Mouse (Mus musculus): ENCODE data around the gene Podn. TPM values are rescaled to one million over a fixed set of nuclear protein-coding genes. Genes with fewer than 3 reads are reported as not detected.

Podn gene
- polyA plus RNA-seq, 1 experiment from 2014 or later = 0.46 TPM

DNA sequence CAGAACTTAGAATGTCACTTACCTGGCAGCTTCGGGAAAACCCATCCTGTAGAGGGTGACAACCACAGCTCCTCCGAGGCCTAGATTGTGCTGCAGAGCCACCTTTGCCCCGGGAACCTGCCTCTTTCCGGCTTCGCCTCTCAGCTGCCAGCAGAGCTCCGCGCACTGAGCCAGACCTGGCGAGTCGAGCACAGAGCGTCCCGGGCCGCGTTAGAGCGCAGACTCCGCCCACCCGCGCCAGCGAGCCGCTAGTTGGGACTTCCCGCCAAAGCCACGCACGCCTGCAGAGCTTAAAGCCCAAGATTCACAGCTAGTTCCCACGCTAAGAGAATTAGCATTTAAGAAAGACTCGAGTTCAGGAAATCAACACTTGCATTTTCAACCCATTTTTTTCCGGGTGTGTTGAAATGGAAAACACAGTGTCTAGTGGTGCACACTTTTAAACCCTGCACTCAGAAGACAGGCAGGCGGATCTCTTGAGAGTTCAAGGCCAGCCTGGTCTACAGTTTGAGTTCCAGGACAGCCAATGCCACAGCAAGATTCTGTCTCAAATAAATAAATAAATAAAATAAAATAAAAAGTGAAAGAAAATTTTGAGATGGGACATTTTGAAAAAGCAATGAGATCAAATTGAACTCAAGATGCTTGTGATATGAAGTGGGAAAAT, 24.9 kb downstream of the Podn start:
- no peak overlapping the region for H3K27ac ChIP-seq (ENCODE audit: low read depth, low read length)
- peak; percentile 98 for ATAC-seq (ENCODE audit: low FRiP score, low TSS enrichment)
- H3K36me3 ChIP-seq (ENCODE audit: control insufficient read depth, insufficient read depth, low read length) = peaks cover 12% of the 10 kb centered on the region; the same call in 1 of the 2 replicates
- 2% methylated on average over 26 of the region's 26 CpGs for WGBS
- H3K9ac ChIP-seq (ENCODE audit: low read depth, low read length) = peak overlapping the region; percentile 68; the same call in 1 of the 2 replicates
- H3K4me3 ChIP-seq (ENCODE audit: low read length) = peak overlapping the region; percentile 53
- H3K4me1 ChIP-seq (ENCODE audit: control insufficient read depth, insufficient read depth, low read length) = peaks cover 7% of the 10 kb centered on the region
- H3K9me3 ChIP-seq (ENCODE audit: control insufficient read depth, low read length) = no peaks in the 10 kb centered on the region
- H3K4me2 ChIP-seq (replicated peaks; ENCODE audit: low read depth, low read length) = peak overlapping the region; percentile 75
- no peaks in the 10 kb centered on the region for H3K27me3 ChIP-seq (ENCODE audit: control insufficient read depth, insufficient read depth, low read length)

DNA sequence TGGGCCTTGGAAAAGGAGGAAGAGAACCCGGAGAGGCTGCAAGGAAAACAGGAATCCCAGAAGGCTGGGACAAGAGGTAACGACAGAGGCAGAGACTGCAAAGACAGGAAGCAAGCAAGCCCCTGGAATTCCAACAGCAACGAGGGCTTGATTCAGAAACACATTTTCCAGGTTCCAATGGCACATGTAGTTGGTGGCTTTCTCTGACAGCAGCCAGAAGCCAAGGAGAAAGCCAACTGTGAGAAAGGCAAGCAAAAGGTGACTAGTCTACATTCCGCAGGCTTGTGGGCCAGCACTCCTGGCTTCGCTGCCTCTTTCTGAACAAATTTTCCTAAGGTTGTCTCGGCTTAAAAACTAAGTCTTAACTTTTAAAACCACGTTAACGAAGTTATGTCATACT, 25.5 kb downstream of the Podn start:
- 9% methylated on average over 8 of the region's 8 CpGs for WGBS
- H3K36me3 ChIP-seq (ENCODE audit: control insufficient read depth, insufficient read depth, low read length) = peaks cover 14% of the 10 kb centered on the region; the same call in 1 of the 2 replicates
- H3K4me3 ChIP-seq (ENCODE audit: low read length) = peak overlapping the region; percentile 53
- peaks cover 7% of the 10 kb centered on the region for H3K4me1 ChIP-seq (ENCODE audit: control insufficient read depth, insufficient read depth, low read length)
- peak overlapping the region; percentile 75 for H3K4me2 ChIP-seq (replicated peaks; ENCODE audit: low read depth, low read length)
- peak overlapping the region; percentile 68 for H3K9ac ChIP-seq (ENCODE audit: low read depth, low read length)
- no peaks in the 10 kb centered on the region for H3K27me3 ChIP-seq (ENCODE audit: control insufficient read depth, insufficient read depth, low read length)
- peak overlapping the region; percentile 3; the same call in 1 of the 2 replicates for H3K27ac ChIP-seq (ENCODE audit: low read depth, low read length)
- ATAC-seq (ENCODE audit: low FRiP score, low TSS enrichment) = no peak
- no peaks in the 10 kb centered on the region for H3K9me3 ChIP-seq (ENCODE audit: control insufficient read depth, low read length)

DNA sequence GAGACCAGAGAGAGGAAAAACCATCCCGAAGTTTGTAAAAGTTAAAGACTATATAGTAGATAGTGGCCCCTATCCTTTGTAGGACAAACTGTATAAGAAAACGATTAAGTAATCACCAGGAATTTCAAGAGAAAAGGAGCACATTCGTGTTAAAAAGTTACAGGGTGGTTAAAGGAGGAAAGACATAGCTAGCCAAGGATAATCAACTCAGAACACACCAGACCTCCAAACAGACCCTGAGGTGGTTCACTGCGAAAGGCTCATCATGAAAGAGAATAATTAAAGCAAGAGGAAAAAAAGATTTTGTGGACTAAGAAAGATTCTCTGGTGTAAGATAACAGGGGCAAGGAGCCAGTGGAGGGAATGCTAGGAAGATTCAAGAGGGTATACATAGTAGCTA, 26.0 kb downstream of the Podn start:
- H3K27ac ChIP-seq (ENCODE audit: low read depth, low read length) = peak overlapping the region; percentile 3; the same call in 1 of the 2 replicates

DNA sequence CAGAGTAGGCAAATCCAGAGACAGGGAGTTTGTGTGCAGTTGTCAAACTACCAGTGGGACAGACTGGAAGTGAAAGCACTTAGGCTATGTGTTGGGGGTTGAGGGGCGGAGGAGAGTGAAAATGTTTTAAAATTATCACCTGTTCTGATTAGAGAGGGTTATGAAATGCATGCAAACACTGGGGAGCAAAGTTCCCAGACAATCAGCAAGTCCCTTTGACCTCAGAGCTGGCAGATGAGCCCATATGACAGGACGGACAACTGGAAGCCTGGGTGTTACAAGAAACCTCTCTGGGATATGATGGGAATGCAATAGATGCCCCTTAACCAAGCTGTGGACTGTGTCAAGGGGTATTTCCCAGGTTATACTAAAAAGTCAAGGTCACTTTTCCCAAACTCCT, 28.2 kb downstream of the Podn start:
- Histone ChIP-seq H3K27ac (ENCODE audit: low read depth, low read length) (no peak overlapping the region), H3K27me3 (ENCODE audit: control insufficient read depth, insufficient read depth, low read length) (no peaks in the 10 kb centered on the region), H3K36me3 (ENCODE audit: control insufficient read depth, insufficient read depth, low read length) (peaks cover 21% of the 10 kb centered on the region; the same call in 1 of the 2 replicates), H3K4me2 (replicated peaks; ENCODE audit: low read depth, low read length) (no peak overlapping the region), H3K4me1 (ENCODE audit: control insufficient read depth, insufficient read depth, low read length) (peaks cover 7% of the 10 kb centered on the region), H3K4me3 (ENCODE audit: low read length) (no peak overlapping the region), H3K9me3 (ENCODE audit: control insufficient read depth, low read length) (no peaks in the 10 kb centered on the region), H3K9ac (ENCODE audit: low read depth, low read length) (no peak overlapping the region)
- no peak for ATAC-seq (ENCODE audit: low FRiP score, low TSS enrichment)
- 87% methylated on average over 2 of the region's 2 CpGs for WGBS

More for the DNA sequence above, 26.0 kb downstream of the Podn start:
- peaks cover 14% of the 10 kb centered on the region; the same call in 1 of the 2 replicates for H3K36me3 ChIP-seq (ENCODE audit: control insufficient read depth, insufficient read depth, low read length)
- no peak for ATAC-seq (ENCODE audit: low FRiP score, low TSS enrichment)
- peak overlapping the region; percentile 53 for H3K4me3 ChIP-seq (ENCODE audit: low read length)
- H3K4me1 ChIP-seq (ENCODE audit: control insufficient read depth, insufficient read depth, low read length) = peaks cover 7% of the 10 kb centered on the region
- no peaks in the 10 kb centered on the region for H3K9me3 ChIP-seq (ENCODE audit: control insufficient read depth, low read length)
- no peaks in the 10 kb centered on the region for H3K27me3 ChIP-seq (ENCODE audit: control insufficient read depth, insufficient read depth, low read length)
- peak overlapping the region; percentile 68 for H3K9ac ChIP-seq (ENCODE audit: low read depth, low read length)
- H3K4me2 ChIP-seq (replicated peaks; ENCODE audit: low read depth, low read length) = peak overlapping the region; percentile 75
- WGBS = 69% methylated on average over 4 of the region's 4 CpGs

DNA sequence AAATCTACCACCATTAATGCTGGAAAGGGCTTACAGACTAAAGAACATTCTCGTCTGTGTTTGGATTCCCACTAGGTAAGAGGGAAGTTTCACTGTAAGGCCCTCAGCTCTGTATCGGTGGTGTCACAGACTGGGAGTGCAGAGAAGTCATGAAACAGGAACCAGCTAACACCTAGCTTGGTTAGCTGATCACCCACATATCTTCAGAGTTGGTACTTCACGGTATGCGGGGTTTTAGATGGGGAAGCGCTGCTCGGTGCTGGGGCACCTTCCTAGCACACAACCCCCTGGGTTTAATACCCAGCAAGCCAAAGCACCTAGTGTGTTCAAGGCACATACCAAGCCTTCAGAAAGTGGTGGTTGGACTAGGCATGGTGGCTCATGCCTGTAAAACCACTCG, 29.0 kb downstream of the Podn start:
- H3K4me2 ChIP-seq (replicated peaks; ENCODE audit: low read depth, low read length) = no peak overlapping the region
- H3K9me3 ChIP-seq (ENCODE audit: control insufficient read depth, low read length) = no peaks in the 10 kb centered on the region
- no peaks in the 10 kb centered on the region for H3K27me3 ChIP-seq (ENCODE audit: control insufficient read depth, insufficient read depth, low read length)
- H3K9ac ChIP-seq (ENCODE audit: low read depth, low read length) = no peak overlapping the region
- WGBS = 88% methylated on average over 7 of the region's 7 CpGs
- no peak overlapping the region for H3K4me3 ChIP-seq (ENCODE audit: low read length)
- no peak for ATAC-seq (ENCODE audit: low FRiP score, low TSS enrichment)
- H3K36me3 ChIP-seq (ENCODE audit: control insufficient read depth, insufficient read depth, low read length) = peaks cover 29% of the 10 kb centered on the region; the same call in 1 of the 2 replicates
- peaks cover 7% of the 10 kb centered on the region for H3K4me1 ChIP-seq (ENCODE audit: control insufficient read depth, insufficient read depth, low read length)
- H3K27ac ChIP-seq (ENCODE audit: low read depth, low read length) = no peak overlapping the region

DNA sequence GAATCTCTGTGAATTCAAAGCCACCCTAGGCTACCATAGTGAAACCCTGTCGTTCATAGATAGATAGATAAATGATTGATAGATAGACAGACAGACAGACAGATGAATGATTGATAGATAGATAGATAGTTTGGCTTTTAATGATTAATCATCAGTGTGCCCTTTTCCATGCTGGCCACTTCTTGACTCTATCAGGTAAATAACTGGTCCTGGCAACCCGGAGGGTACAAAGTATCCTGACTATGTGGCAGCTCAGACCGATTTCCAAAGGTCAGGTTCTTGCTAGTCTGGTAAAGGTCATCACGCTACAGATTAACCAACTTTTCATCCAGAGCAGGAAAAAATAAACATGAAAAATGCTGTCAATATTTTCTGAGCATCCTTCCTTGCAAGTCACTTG, 29.7 kb downstream of the Podn start:
- no peak overlapping the region for H3K4me3 ChIP-seq (ENCODE audit: low read length)
- no peaks in the 10 kb centered on the region for H3K27me3 ChIP-seq (ENCODE audit: control insufficient read depth, insufficient read depth, low read length)
- 91% methylated on average over 4 of the region's 4 CpGs for WGBS
- no peak for ATAC-seq (ENCODE audit: low FRiP score, low TSS enrichment)
- no peaks in the 10 kb centered on the region for H3K9me3 ChIP-seq (ENCODE audit: control insufficient read depth, low read length)
- peaks cover 30% of the 10 kb centered on the region; the same call in 1 of the 2 replicates for H3K36me3 ChIP-seq (ENCODE audit: control insufficient read depth, insufficient read depth, low read length)
- no peak overlapping the region for H3K27ac ChIP-seq (ENCODE audit: low read depth, low read length)
- peaks cover 7% of the 10 kb centered on the region for H3K4me1 ChIP-seq (ENCODE audit: control insufficient read depth, insufficient read depth, low read length)
- no peak overlapping the region for H3K4me2 ChIP-seq (replicated peaks; ENCODE audit: low read depth, low read length)
- H3K9ac ChIP-seq (ENCODE audit: low read depth, low read length) = no peak overlapping the region

DNA sequence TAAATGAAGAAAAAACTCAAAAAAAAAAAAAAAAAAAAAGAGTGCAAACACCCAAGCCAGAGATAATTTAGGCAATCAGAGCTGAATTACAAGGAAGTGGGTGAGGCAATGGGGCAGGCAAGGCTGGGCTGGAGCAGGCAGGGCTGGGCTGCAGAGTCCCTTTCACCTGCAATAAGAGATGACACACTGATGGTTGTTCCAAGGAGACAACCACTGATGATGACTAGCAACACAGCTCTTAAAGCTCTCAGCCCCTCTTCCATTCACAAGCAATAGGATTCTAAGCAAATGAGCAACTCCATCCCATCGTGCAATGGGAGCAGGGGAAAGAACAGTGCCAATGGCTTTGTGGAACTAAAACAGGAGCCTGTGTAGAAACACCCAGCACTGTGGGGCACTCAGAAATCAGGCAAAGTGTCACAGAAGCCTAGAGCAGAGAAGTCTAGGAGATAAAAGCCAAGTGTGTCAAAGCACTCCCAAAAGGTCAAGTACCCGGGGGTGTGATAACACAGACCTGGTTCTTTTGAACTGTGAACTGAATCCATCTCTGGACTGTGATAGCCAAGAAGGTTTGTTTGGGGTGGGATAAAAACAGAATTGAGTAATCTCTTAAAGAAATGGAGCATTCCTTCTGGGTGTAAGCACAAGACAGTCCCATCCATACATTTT, 30.9 kb downstream of the Podn start:
- WGBS = 83% methylated on average over 2 of the region's 2 CpGs
- Histone ChIP-seq H3K4me3 (ENCODE audit: low read length) (no peak overlapping the region), H3K27me3 (ENCODE audit: control insufficient read depth, insufficient read depth, low read length) (no peaks in the 10 kb centered on the region), H3K4me1 (ENCODE audit: control insufficient read depth, insufficient read depth, low read length) (peaks cover 6% of the 10 kb centered on the region), H3K36me3 (ENCODE audit: control insufficient read depth, insufficient read depth, low read length) (peaks cover 30% of the 10 kb centered on the region; the same call in 1 of the 2 replicates), H3K27ac (ENCODE audit: low read depth, low read length) (no peak overlapping the region), H3K4me2 (replicated peaks; ENCODE audit: low read depth, low read length) (no peak overlapping the region), H3K9me3 (ENCODE audit: control insufficient read depth, low read length) (no peaks in the 10 kb centered on the region), H3K9ac (ENCODE audit: low read depth, low read length) (no peak overlapping the region)
- ATAC-seq (ENCODE audit: low FRiP score, low TSS enrichment) = no peak

DNA sequence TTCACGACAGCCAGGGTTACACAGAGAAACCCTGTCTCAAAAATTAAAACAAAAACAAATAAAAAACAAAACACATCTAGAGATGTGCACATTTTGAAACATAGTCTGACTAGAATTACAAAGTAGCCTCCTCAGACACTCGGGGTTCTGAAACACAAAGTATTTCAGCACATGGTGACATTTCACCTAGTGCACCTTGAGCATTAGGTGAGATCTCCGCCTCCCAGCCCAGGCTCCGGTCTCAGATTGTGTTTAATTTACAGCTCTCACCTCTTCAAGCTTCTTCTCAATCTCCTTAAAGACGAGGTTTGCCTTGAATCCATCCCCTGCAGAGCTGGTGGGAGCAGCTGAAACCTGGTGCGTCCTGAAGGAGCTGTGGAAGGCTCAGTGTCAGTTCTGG, 32.6 kb downstream of the Podn start:
- no peak for ATAC-seq (ENCODE audit: low FRiP score, low TSS enrichment)
- Histone ChIP-seq H3K4me3 (ENCODE audit: low read length) (no peak overlapping the region), H3K27me3 (ENCODE audit: control insufficient read depth, insufficient read depth, low read length) (no peaks in the 10 kb centered on the region), H3K9ac (ENCODE audit: low read depth, low read length) (no peak overlapping the region), H3K27ac (ENCODE audit: low read depth, low read length) (no peak overlapping the region), H3K4me1 (ENCODE audit: control insufficient read depth, insufficient read depth, low read length) (no peaks in the 10 kb centered on the region), H3K4me2 (replicated peaks; ENCODE audit: low read depth, low read length) (no peak overlapping the region), H3K36me3 (ENCODE audit: control insufficient read depth, insufficient read depth, low read length) (peaks cover 39% of the 10 kb centered on the region), H3K9me3 (ENCODE audit: control insufficient read depth, low read length) (no peaks in the 10 kb centered on the region)
- WGBS = 81% methylated on average over 6 of the region's 6 CpGs

DNA sequence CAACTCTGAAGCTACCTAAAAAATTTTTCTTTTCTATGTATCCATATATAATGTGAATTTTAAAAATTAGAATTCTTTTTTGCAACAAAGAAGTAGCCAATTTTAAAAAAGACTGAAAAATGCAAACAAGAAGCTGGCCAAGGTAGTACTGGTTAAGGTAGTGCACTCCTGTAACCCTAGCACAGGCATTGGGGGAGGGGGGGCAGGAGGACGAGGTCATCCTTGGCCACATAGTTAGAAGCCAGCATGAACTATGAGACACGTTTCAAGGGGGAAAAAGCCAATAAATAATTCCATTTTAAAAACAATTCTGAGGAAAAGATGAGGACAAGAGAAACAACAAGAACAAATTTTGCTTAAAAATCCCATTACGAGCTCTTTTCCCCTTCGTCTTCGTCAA, 33.7 kb downstream of the Podn start:
- Histone ChIP-seq H3K36me3 (ENCODE audit: control insufficient read depth, insufficient read depth, low read length) (peaks cover 35% of the 10 kb centered on the region), H3K4me3 (ENCODE audit: low read length) (no peak overlapping the region), H3K27ac (ENCODE audit: low read depth, low read length) (no peak overlapping the region), H3K9ac (ENCODE audit: low read depth, low read length) (no peak overlapping the region), H3K4me2 (replicated peaks; ENCODE audit: low read depth, low read length) (no peak overlapping the region), H3K4me1 (ENCODE audit: control insufficient read depth, insufficient read depth, low read length) (no peaks in the 10 kb centered on the region), H3K27me3 (ENCODE audit: control insufficient read depth, insufficient read depth, low read length) (no peaks in the 10 kb centered on the region), H3K9me3 (ENCODE audit: control insufficient read depth, low read length) (no peaks in the 10 kb centered on the region)
- no peak for ATAC-seq (ENCODE audit: low FRiP score, low TSS enrichment)
- WGBS = 91% methylated on average over 5 of the region's 5 CpGs
